Mouse (Mus musculus): ENCODE measurements at regions not wholly inside any gene's neighbourhood (a gene's known extent, or its start where the extent isn't known, plus 50 kb on each side); places are given as distances from the start of the nearest gene placed in this dataset.
"Not testable (repeated sequence)": the region's sequence is repeated elsewhere in the genome, so short reads cannot be mapped to it uniquely, and the experiment has no call there.

DNA sequence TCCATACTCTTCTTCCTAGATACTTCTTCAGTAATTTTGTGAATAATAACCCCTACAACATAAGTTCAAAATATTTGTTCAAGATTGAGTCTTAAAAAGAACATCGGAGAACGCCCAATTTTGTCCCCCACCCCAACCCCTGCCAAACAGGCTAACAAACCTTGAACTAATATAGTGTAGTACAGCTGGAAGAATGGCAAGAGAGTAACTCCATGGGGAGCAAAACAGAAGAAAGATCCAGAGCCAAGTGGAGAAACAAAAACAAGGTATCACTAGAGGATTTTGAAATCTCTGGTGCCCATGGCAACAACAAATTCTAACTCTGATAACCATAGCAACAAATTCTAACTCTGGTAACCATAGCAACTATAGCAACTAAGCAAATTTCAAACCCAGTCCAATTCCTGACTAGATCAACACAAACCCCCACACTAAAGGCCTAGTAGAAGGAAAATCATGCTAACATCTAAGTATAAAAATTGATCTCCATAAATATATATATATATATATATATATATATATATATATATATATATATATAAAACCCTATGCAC, 74.2 kb upstream of the Magee2 start:
- whole genome bisulfite sequencing: 93% methylated on average over 2 of the region's 2 CpGs
- H3K27me3 ChIP-seq (ENCODE audit: control insufficient read depth, insufficient read depth, low read length): no peaks in the 10 kb centered on the region
- H3K4me1 ChIP-seq (ENCODE audit: control insufficient read depth, insufficient read depth, low read length): no peaks in the 10 kb centered on the region
- no peak for DNase-seq (ENCODE audit: low spot score)
- no peak overlapping the region for H3K9ac ChIP-seq (ENCODE audit: low read length)
- H3K36me3 ChIP-seq (ENCODE audit: control insufficient read depth, insufficient read depth, low read length): no peaks in the 10 kb centered on the region
- H3K9me3 ChIP-seq (ENCODE audit: control insufficient read depth, low read length): no peaks in the 10 kb centered on the region
- no peak overlapping the region for H3K27ac ChIP-seq (ENCODE audit: low read depth, low read length)
- ATAC-seq (ENCODE audit: insufficient read depth, low FRiP score, low TSS enrichment): no peak
- no peak overlapping the region for H3K4me3 ChIP-seq (ENCODE audit: low read depth, low read length)
- no peak overlapping the region for H3K4me2 ChIP-seq (ENCODE audit: low read depth)

DNA sequence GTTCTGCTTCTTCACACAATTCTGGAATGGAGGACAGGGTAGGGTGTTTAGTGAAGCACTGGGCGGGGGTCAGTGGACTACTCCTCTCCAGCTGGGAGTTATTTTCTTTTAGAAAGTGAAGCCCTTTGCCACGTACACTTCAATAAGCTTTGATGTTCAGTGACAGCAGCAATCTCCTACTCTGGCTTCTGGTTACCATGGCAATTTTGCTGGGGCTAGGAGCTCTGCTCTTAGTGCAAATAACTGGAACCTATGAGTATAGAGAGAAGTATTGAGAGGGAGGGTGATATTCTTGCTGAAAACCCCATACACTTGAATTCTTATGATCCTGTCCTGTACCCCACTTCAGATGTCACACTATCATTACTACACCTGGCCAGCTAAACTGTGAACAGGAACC, 94.5 kb upstream of the Magee2 start:
- DNase-seq (ENCODE audit: low spot score) (no peak), ATAC-seq (ENCODE audit: insufficient read depth, low FRiP score, low TSS enrichment) (no peak)
- no peaks in the 10 kb centered on the region for H3K9me3 ChIP-seq (ENCODE audit: control insufficient read depth, low read length)
- no peak overlapping the region for H3K4me3 ChIP-seq (ENCODE audit: low read depth, low read length)
- H3K27me3 ChIP-seq (ENCODE audit: control insufficient read depth, insufficient read depth, low read length): no peaks in the 10 kb centered on the region
- H3K4me1 ChIP-seq (ENCODE audit: control insufficient read depth, insufficient read depth, low read length): no peaks in the 10 kb centered on the region
- no peaks in the 10 kb centered on the region for H3K36me3 ChIP-seq (ENCODE audit: control insufficient read depth, insufficient read depth, low read length)
- H3K9ac ChIP-seq (ENCODE audit: low read length): no peak overlapping the region
- 54% methylated on average over 2 of the region's 2 CpGs for WGBS
- no peak overlapping the region for H3K27ac ChIP-seq (ENCODE audit: low read depth, low read length)
- H3K4me2 ChIP-seq (ENCODE audit: low read depth): no peak overlapping the region

DNA sequence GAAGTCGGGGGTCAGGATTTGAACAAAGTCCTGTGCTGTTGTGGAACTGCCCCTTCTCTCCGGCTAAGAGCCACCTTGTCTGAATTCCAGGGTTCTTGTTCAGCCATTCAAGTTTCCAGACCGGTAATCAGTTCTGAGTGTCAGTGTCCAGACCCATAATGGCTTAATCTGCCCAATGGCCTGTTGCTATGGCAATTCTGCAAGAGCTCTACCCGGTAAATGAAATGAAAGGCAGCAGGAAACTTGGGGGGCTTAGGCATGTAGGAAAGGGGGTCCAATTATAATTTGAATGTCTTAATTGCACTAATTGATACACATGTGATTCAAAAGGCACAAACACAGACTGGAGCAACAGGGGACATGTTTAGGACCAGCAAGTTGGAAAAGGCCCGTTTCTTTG, 95.7 kb upstream of the Magee2 start:
- not testable (repeated sequence) for H3K9ac ChIP-seq (ENCODE audit: low read length); H3K27me3 ChIP-seq (ENCODE audit: control insufficient read depth, insufficient read depth, low read length); H3K4me2 ChIP-seq (ENCODE audit: low read depth); H3K4me1 ChIP-seq (ENCODE audit: control insufficient read depth, insufficient read depth, low read length); H3K9me3 ChIP-seq (ENCODE audit: control insufficient read depth, low read length); H3K4me3 ChIP-seq (ENCODE audit: low read depth, low read length); H3K27ac ChIP-seq (ENCODE audit: low read depth, low read length); DNase-seq (ENCODE audit: low spot score); H3K36me3 ChIP-seq (ENCODE audit: control insufficient read depth, insufficient read depth, low read length); ATAC-seq (ENCODE audit: insufficient read depth, low FRiP score, low TSS enrichment)
- WGBS: 54% methylated on average over 3 of the region's 5 CpGs

DNA sequence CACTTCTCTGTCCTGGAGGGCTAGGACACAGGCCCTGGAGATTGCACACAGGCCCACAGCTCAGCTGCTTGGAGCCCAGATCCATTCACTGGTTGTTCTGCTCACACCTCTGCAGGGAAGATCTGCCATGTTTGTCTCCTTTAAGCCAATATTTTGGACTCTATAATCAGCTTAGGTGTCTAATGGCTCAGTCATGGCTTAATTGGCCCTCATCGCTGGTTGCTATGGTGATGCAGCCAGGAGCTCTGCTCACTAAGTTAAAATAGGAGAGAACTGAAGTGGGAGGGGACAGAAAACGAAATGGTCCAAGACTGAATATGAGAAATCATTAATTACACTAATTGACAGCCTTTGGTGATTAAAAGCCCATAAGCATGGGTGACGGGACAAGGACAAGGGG, 96.3 kb upstream of the Magee2 start:
- not testable (repeated sequence) for H3K4me1 ChIP-seq (ENCODE audit: control insufficient read depth, insufficient read depth, low read length); H3K4me2 ChIP-seq (ENCODE audit: low read depth); ATAC-seq (ENCODE audit: insufficient read depth, low FRiP score, low TSS enrichment); H3K36me3 ChIP-seq (ENCODE audit: control insufficient read depth, insufficient read depth, low read length); H3K9ac ChIP-seq (ENCODE audit: low read length); H3K4me3 ChIP-seq (ENCODE audit: low read depth, low read length); H3K27me3 ChIP-seq (ENCODE audit: control insufficient read depth, insufficient read depth, low read length); H3K9me3 ChIP-seq (ENCODE audit: control insufficient read depth, low read length); DNase-seq (ENCODE audit: low spot score); H3K27ac ChIP-seq (ENCODE audit: low read depth, low read length)
- WGBS: 70% methylated on average over 1 of the region's 3 CpGs

DNA sequence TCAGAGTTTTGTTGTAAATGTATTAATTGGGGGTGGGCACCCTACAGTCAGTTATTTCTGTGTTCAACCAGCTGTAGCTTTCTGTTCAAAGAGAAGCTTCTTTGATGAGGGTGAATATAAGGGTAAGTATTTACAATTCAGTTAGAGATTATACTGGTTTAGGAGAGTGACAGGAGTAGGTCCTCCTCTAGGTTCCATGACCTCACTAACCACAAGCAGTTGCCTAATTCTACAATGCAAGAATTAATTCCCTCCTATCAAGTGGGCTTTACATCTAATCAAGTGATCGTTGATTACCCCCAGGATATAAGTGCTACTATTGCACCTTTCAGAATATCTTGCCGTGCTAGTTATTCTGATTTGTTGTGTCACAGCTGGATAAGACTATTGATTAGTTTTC, 101.1 kb upstream of the Pbdc1 start:
- no peak overlapping the region for H3K9ac ChIP-seq (ENCODE audit: low read length)
- H3K4me3 ChIP-seq (ENCODE audit: low read depth, low read length): no peak overlapping the region
- no peaks in the 10 kb centered on the region for H3K27me3 ChIP-seq (ENCODE audit: control insufficient read depth, insufficient read depth, low read length)
- no peak for DNase-seq (ENCODE audit: low spot score)
- no peaks in the 10 kb centered on the region for H3K9me3 ChIP-seq (ENCODE audit: control insufficient read depth, low read length)
- no peak overlapping the region for H3K27ac ChIP-seq (ENCODE audit: low read depth, low read length)
- WGBS: 88% methylated on average over 2 of the region's 2 CpGs
- no peaks in the 10 kb centered on the region for H3K36me3 ChIP-seq (ENCODE audit: control insufficient read depth, insufficient read depth, low read length)
- H3K4me1 ChIP-seq (ENCODE audit: control insufficient read depth, insufficient read depth, low read length): no peaks in the 10 kb centered on the region
- ATAC-seq (ENCODE audit: insufficient read depth, low FRiP score, low TSS enrichment): no peak
- no peak overlapping the region for H3K4me2 ChIP-seq (ENCODE audit: low read depth)

DNA sequence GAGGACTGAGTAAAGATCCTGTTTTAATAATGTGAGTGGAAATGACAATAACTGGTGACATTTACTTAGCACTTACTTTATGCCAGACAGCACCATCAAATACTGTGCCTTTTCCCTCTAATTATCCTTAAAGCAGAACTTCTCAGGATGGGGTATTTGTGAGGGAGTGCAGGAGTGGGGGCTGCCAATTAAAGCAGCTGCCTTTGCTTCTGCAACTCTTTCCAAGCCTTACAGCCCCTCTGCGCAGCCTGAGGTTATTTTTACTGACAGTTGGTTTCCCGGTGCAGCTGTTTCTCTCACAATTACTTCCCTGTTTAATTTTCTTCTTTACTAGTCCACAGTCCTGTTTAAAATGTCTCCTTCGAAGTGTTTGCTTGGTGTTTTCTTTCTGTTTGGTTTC, 76.3 kb upstream of the Pbdc1 start:
- no peak for DNase-seq (ENCODE audit: low spot score)
- Histone ChIP-seq H3K4me3 (ENCODE audit: low read depth, low read length) (no peak overlapping the region), H3K27me3 (ENCODE audit: control insufficient read depth, insufficient read depth, low read length) (peaks cover 15% of the 10 kb centered on the region), H3K9ac (ENCODE audit: low read length) (no peak overlapping the region), H3K4me1 (ENCODE audit: control insufficient read depth, insufficient read depth, low read length) (no peaks in the 10 kb centered on the region), H3K36me3 (ENCODE audit: control insufficient read depth, insufficient read depth, low read length) (no peaks in the 10 kb centered on the region), H3K4me2 (ENCODE audit: low read depth) (no peak overlapping the region), H3K9me3 (ENCODE audit: control insufficient read depth, low read length) (no peaks in the 10 kb centered on the region), H3K27ac (ENCODE audit: low read depth, low read length) (no peak overlapping the region)
- no peak for ATAC-seq (ENCODE audit: insufficient read depth, low FRiP score, low TSS enrichment)
- WGBS: 55% methylated on average over 3 of the region's 3 CpGs

DNA sequence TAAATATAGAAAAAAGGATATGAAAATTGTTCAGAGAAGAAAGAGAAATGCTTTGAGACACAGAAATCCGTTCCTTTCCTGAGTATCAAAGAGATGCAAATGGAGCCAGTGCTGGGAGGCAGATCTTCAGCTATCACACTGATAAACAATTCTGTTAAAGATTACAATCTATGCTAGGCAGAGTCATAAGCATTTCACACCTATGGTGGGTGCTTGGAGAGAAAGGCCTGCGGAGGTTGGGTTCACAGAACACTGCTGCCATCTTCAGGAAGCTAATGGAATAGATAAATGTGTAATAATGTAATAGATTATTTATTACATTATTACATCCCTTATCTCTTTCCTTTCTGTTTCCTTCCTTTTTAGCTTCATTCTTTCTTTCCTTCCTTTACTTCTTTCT, 73.1 kb upstream of the Pbdc1 start:
- DNase-seq (ENCODE audit: low spot score) (peak; percentile 25), ATAC-seq (ENCODE audit: insufficient read depth, low FRiP score, low TSS enrichment) (no peak)
- 14% methylated on average over 2 of the region's 2 CpGs for WGBS
- no peaks in the 10 kb centered on the region for H3K4me1 ChIP-seq (ENCODE audit: control insufficient read depth, insufficient read depth, low read length)
- H3K9ac ChIP-seq (ENCODE audit: low read length): no peak overlapping the region
- no peak overlapping the region for H3K4me2 ChIP-seq (ENCODE audit: low read depth)
- H3K9me3 ChIP-seq (ENCODE audit: control insufficient read depth, low read length): no peaks in the 10 kb centered on the region
- H3K27me3 ChIP-seq (ENCODE audit: control insufficient read depth, insufficient read depth, low read length): peaks cover 7% of the 10 kb centered on the region
- H3K27ac ChIP-seq (ENCODE audit: low read depth, low read length): no peak overlapping the region
- no peak overlapping the region for H3K4me3 ChIP-seq (ENCODE audit: low read depth, low read length)
- H3K36me3 ChIP-seq (ENCODE audit: control insufficient read depth, insufficient read depth, low read length): no peaks in the 10 kb centered on the region
